Mouse (Mus musculus) lung, adult 2 months (tissue): ENCODE data around the gene Rabggtb. TPM values are rescaled to one million over a fixed set of nuclear protein-coding genes. Genes with fewer than 3 reads are reported as not detected.
A peak's percentile ranks its signal among the peaks of the same experiment; 100 is the strongest.

Experiments
- DNase-seq: peaks from one replicate; pipeline ENCODE4 v3.0.0; 2022
- H3K4me1 ChIP-seq: fragments of 200-500 bp; 2 replicates; pipeline ENCODE4 v1.6.1; 2011; ENCODE audit warnings: low read length; ENCODE audit not compliant: control insufficient read depth, insufficient read depth
- H3K4me3 ChIP-seq: fragments of 200-500 bp; replicated peaks from 2 replicates; pipeline ENCODE3; 2011; ENCODE audit warnings: low read depth, mild to moderate bottlenecking, control low read depth, low read length; ENCODE audit errors: extremely low read depth
- CTCF ChIP-seq: fragments of 200-500 bp; IDR thresholded peaks from 2 replicates; pipeline ENCODE4 v1.5.1; 2011; ENCODE audit warnings: mild to moderate bottlenecking, low read length, control low read depth; ENCODE audit not compliant: insufficient read depth
- POLR2A ChIP-seq: fragments of 200-500 bp; IDR thresholded peaks from 2 replicates; pipeline ENCODE4 v1.6.1; 2011; ENCODE audit warnings: low read depth, mild to moderate bottlenecking, control low read depth, low read length, borderline replicate concordance; ENCODE audit errors: extremely low read depth
- WGBS: fragments of 180-500 bp; shearing (Covaris S2); methylation state at CpG from one replicate; pipeline ENCODE4 v1.1.7; 2018; 5-methylcytosine and 5-hydroxymethylcytosine counted together
- polyA plus RNA-seq: library from polyadenylated mRNA; depleted of rRNA; stranded (reverse); fragments of >200 nt; gene quantifications from 2 replicates; pipeline ENCODE4 v1.2.3, GENCODE M21; 2012

Gene Rabggtb
- polyA plus RNA-seq, 1 experiment, result 29.7 TPM

GRCm38 (mm10) chr3:153921147-153921910 lies 8.5 kb upstream of the Rabggtb start:
- Histone ChIP-seq H3K4me1 (no peaks in the 10 kb centered on the region), H3K4me3 (no peak overlapping the region)
- DNase-seq, result no peak
- TF ChIP-seq CTCF (no peak), POLR2A (no peak)
- 86% methylated on average over 10 of the region's 10 CpGs for WGBS

DNA sequence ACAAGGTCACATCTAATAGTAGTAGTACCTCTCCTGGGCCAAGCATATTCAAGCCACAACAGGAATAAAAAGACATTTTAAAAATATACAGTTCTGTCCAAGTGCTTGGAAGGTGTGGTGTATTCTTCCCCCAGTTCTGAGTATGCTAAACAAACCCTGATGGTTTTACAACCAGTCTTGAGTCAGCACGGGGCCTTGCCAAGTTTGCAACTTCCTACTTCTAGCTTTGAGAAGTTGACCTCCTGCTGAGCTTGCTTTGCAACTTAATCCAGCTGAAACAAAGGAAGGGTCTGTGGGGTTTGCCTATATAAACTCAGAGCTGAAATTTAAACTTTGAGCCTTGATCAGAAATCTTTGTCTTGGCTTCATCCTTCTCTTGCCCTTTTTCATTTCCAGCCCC lies 4.4 kb upstream of the Rabggtb start:
- no peak for DNase-seq
- no peak for TF ChIP-seq POLR2A
- TF ChIP-seq CTCF, result no peak
- H3K4me3 ChIP-seq, result no peak overlapping the region
- WGBS, result 5% methylated on average over 1 of the region's 1 CpGs
- H3K4me1 ChIP-seq, result no peaks in the 10 kb centered on the region

GRCm38 (mm10) chr3:153913510-153914243 lies 868 bp upstream of the Rabggtb start:
- 29% methylated on average over 6 of the region's 6 CpGs for WGBS
- no peak for TF ChIP-seq CTCF
- no peak for TF ChIP-seq POLR2A
- no peak for DNase-seq
- Histone ChIP-seq H3K4me3 (no peak overlapping the region), H3K4me1 (peaks cover 17% of the 10 kb centered on the region)

DNA sequence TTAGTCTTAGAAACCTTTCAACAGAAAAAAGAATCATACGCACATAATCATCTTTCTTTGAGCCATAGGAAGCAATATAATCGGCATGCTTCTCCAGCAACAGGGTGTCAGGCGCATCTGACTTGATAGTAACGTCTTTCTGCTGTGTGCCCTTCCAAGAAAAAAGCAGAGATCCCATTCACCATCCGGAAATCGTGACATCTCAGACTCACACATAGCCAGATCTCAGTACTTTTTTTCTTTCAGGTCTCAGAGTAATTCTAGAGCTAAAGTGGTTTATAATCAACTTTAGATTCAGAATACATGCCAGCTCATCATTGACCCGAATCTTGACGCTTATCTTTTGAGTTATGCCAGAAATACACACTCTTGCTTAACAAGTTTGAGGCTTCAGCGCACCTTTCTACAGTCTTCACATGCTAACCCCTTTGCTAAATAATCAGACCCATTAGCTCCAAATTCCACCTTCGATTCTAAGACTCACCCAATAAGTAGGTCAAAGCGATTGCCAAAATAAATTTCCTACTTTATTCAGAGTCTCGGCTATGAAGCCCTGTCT lies 848 bp downstream of the Rabggtb start:
- DNase-seq, result no peak
- Histone ChIP-seq H3K4me3 (peak overlapping the region; percentile 78), H3K4me1 (peaks cover 17% of the 10 kb centered on the region)
- TF ChIP-seq CTCF (no peak), POLR2A (no peak)
- WGBS, result 3% methylated on average over 12 of the region's 12 CpGs

GRCm38 (mm10) chr3:153911197-153911881 lies 1.5 kb downstream of the Rabggtb start:
- no peak for DNase-seq
- 48% methylated on average over 8 of the region's 8 CpGs for WGBS
- TF ChIP-seq POLR2A (no peak), CTCF (no peak)
- Histone ChIP-seq H3K4me3 (no peak overlapping the region), H3K4me1 (peaks cover 17% of the 10 kb centered on the region)

- peaks cover 17% of the 10 kb centered on the region for H3K4me1 ChIP-seq
- no peak for TF ChIP-seq POLR2A
- no peak for TF ChIP-seq CTCF
- H3K4me3 ChIP-seq, result no peak overlapping the region
- whole genome bisulfite sequencing, result 55% methylated on average over 7 of the region's 7 CpGs
- no peak for DNase-seq
These were observed 2.3 kb downstream of the Rabggtb start for GRCm38 (mm10) chr3:153910489-153910888.

DNA sequence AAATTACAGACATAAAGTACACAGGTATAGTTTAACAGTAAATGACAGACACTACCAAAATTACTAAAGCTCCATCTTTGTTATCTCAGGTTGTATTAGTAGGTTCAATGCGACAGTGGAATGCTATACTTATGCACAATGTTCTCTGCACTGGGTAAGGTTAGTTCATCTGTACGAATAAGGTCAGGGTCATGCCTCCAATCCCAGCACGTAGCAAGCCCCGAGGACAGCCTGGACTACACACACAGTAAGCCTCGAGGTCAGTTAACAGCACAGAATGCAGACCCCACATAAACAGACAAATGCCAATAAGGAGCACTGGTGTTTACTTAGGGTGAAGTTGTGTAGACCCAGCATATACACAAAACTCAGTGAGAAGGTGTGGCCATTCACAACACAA lies 3.9 kb downstream of the Rabggtb start:
- no peak overlapping the region for H3K4me3 ChIP-seq
- 69% methylated on average over 5 of the region's 5 CpGs for WGBS
- TF ChIP-seq POLR2A, result no peak
- no peak for DNase-seq
- H3K4me1 ChIP-seq, result peaks cover 17% of the 10 kb centered on the region

DNA sequence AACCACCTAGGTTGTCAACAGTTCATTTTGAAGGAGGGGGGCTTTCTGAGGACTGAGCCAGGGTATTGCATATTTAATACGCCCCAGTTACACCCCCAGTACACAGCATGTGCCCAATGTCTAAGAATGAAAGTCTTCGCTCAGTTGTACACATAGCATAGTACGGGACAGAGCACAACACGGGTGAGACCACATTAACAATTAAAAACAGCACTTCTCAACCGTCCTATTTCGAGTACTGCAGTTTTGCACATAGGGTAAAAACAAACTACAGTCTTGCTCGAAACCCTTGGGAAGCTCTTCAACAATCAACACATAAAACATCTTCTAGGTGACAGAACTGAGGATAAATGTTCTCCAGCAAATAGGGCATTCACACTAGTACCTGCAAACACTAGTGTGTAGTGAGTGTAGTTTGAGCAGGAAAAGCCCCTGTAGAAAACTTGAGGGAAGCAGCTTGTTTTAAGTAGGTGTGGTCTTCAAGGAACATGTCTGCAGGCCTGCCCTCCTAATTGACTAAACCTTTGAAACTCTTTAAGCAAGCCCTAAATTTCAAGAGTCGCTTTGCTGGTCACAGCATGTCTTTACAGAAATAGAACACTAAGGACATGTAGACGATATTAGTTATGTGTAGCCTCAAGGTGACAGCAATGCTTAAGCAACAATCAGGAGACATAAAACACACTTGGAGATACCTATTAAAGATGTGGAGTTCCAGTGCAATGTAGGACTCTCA lies 6.5 kb downstream of the Rabggtb start, which contains the start of gene Msh4:
TSS of gene Msh4 (minus strand) at position 3 of the 736 bp plus-strand sequence.
- peaks cover 8% of the 10 kb centered on the region for H3K4me1 ChIP-seq
- WGBS, result 82% methylated on average over 9 of the region's 9 CpGs
- H3K4me3 ChIP-seq, result no peak within 1 kb of the TSS
- no peak for TF ChIP-seq POLR2A
- no peak for TF ChIP-seq CTCF
- no peak for DNase-seq
